Mouse (Mus musculus) testis, adult 2 months (tissue): ENCODE measurements around the gene Dnm3.

Experiments
- CTCF ChIP-seq: fragments of 200-500 bp; IDR thresholded peaks from 2 replicates; pipeline ENCODE4 v1.5.1; 2012; ENCODE audit warnings: low read depth, mild to moderate bottlenecking, inconsistent platforms, low read length, moderate library complexity; ENCODE audit not compliant: control insufficient read depth, insufficient read depth, insufficient replicate concordance
- POLR2A ChIP-seq: fragments of 200-500 bp; IDR thresholded peaks from 2 replicates; pipeline ENCODE4 v1.6.1; 2012; ENCODE audit warnings: low read depth, mild to moderate bottlenecking, inconsistent platforms, low read length, moderate library complexity; ENCODE audit not compliant: control insufficient read depth

GRCm38 (mm10) chr1:162157659-162158058 lies 320.2 kb downstream of the Dnm3 start:
- no peak for TF ChIP-seq POLR2A
- TF ChIP-seq CTCF = no peak
